8 mouse cellular contexts compared by ENCODE assay signal in the genomic region with DNA sequence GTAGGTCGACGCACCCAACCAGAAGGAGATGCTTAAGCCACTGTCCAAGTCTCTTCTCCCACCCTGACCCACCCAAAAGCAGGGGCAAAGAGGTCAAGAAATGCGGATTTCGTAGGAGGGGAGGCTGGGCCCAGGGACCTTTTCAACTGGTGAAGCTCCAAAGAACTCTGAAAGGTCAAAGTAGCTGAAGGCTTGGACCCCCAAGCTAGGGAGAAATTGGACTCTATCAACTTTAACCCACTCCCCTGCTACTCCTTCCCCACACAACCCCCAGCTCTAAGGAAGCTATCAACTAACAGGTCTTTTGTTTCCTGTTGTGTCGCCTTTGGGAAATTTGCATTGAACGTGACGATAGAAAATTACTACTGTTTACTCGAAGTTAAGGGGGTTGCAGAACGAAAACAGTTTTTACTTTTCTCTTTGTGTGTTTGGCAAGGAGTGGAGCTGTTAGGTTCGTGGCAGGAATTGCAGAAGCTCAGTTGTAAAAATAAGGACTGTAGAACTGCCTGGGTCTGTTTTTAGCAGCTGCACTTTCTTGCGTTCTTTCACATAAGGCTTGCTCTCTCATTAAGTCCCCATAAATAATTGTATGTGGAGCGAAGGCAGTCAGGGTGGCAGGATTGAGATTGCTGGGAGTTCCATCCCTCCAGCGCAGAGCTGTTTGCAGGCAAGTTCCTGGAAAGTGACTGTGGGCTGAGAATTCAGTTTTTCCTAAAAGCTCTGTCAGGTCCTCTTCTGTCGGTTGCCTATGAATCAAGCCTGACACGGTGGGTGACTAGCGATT. TPM values are rescaled to one million over a fixed set of nuclear protein-coding genes. Genes with fewer than 3 reads are reported as not detected.
DNase-seq lines count a peak whose midpoint lies in the region; ATAC-seq lines count a peak whose summit lies in the region.

No protein-coding gene starts in this region.

- peaks cover 20% of the 10 kb centered on the region for H3K4me1 ChIP-seq in kidney, embryonic 16.5 days (ENCODE audit: insufficient read depth, low read length)
- peaks cover 13% of the 10 kb centered on the region; the same call in 1 of the 2 replicates for H3K4me1 ChIP-seq in intestine, embryonic 15.5 days (replicated peaks)
- peaks cover 29% of the 10 kb centered on the region for H3K4me1 ChIP-seq in neural tube, embryonic 13.5 days (replicated peaks)

- DNase-seq in kidney, adult 8-10 months = no peak
- peak; percentile 29 for DNase-seq in embryo, embryonic 9.5 days (ENCODE audit: extremely low spot score)
- DNase-seq in layer of hippocampus, adult 9-11 months = no peak
- DNase-seq in adrenal gland, postnatal 14 days = no peak
- no peak for DNase-seq in kidney, adult 9 months

- no peak overlapping the region for H3K9ac ChIP-seq in kidney, embryonic 16.5 days (replicated peaks; ENCODE audit: low read length)
- no peak overlapping the region for H3K9ac ChIP-seq in intestine, embryonic 15.5 days
- H3K9ac ChIP-seq in neural tube, embryonic 13.5 days = peak overlapping the region; percentile 81

- no peak overlapping the region for H3K27ac ChIP-seq in kidney, embryonic 16.5 days (ENCODE audit: low read length)
- H3K27ac ChIP-seq in intestine, embryonic 15.5 days = no peak overlapping the region
- H3K27ac ChIP-seq in neural tube, embryonic 13.5 days (replicated peaks) = peak overlapping the region; percentile 64; the same call in 1 of the 2 replicates

- WGBS in kidney, embryonic 16.5 days = 2% methylated on average over 16 of the region's 16 CpGs
- 4% methylated on average over 16 of the region's 16 CpGs for WGBS in intestine, embryonic 15.5 days
- under 1% methylated on average over 16 of the region's 16 CpGs for WGBS in neural tube, embryonic 13.5 days

- no peaks in the 10 kb centered on the region for H3K36me3 ChIP-seq in kidney, embryonic 16.5 days (ENCODE audit: insufficient read depth, low read length)
- H3K36me3 ChIP-seq in intestine, embryonic 15.5 days = no peaks in the 10 kb centered on the region
- no peaks in the 10 kb centered on the region for H3K36me3 ChIP-seq in neural tube, embryonic 13.5 days

- no peak for ATAC-seq in kidney, embryonic 16.5 days (ENCODE audit: low FRiP score, low TSS enrichment)
- ATAC-seq in intestine, embryonic 15.5 days = no peak
- ATAC-seq in neural tube, embryonic 13.5 days (ENCODE audit: low read depth) = no peak

- H3K27me3 ChIP-seq in kidney, embryonic 16.5 days (ENCODE audit: insufficient read depth, low read length) = peaks cover 66% of the 10 kb centered on the region
- H3K27me3 ChIP-seq in intestine, embryonic 15.5 days (replicated peaks) = peaks cover 47% of the 10 kb centered on the region
- peaks cover 49% of the 10 kb centered on the region for H3K27me3 ChIP-seq in neural tube, embryonic 13.5 days

- H3K4me3 ChIP-seq in kidney, embryonic 16.5 days (ENCODE audit: low read length) = peak overlapping the region; percentile 69
- H3K4me3 ChIP-seq in intestine, embryonic 15.5 days (replicated peaks) = peak overlapping the region; percentile 66
- peak overlapping the region; percentile 71 for H3K4me3 ChIP-seq in neural tube, embryonic 13.5 days

- no peaks in the 10 kb centered on the region for H3K9me3 ChIP-seq in kidney, embryonic 16.5 days (ENCODE audit: low read length)
- no peaks in the 10 kb centered on the region for H3K9me3 ChIP-seq in intestine, embryonic 15.5 days
- H3K9me3 ChIP-seq in neural tube, embryonic 13.5 days = no peaks in the 10 kb centered on the region

- peak overlapping the region; percentile 99 for H3K4me2 ChIP-seq in kidney, embryonic 16.5 days (replicated peaks; ENCODE audit: low read depth, low read length)
- H3K4me2 ChIP-seq in intestine, embryonic 15.5 days (replicated peaks) = peak overlapping the region; percentile 99
- H3K4me2 ChIP-seq in neural tube, embryonic 13.5 days = peak overlapping the region; percentile 99

RNA-seq across cellular contexts. Expression of gene Satb1, which starts 0.7 kb away (rescaled TPM):
- polyA plus RNA-seq in kidney, embryonic 16.5 days (2015; fragmentation: Nextera tagmentation; extraction: Ambion mirVana) = 6.7 and 7.5 TPM in 2 replicates
- 3.9 and 5.5 TPM in 2 replicates for polyA plus RNA-seq in intestine, embryonic 15.5 days (2015; fragmentation: Nextera tagmentation; extraction: Ambion mirVana)
- polyA plus RNA-seq in neural tube, embryonic 13.5 days (2015; fragmentation: Nextera tagmentation; extraction: Ambion mirVana) = 29.3 and 32.2 TPM in 2 replicates
- 21.2 and 39.7 TPM in 2 replicates for total RNA-seq in adrenal gland, postnatal 14 days (2021)
